Mouse (Mus musculus) thymus, postnatal 0 days (tissue): ENCODE measurements around the gene Glod5. TPM values are rescaled to one million over a fixed set of nuclear protein-coding genes. Genes with fewer than 3 reads are reported as not detected.

Experiments used
- DNase-seq: peaks from one replicate; pipeline ENCODE4 v3.0.0-alpha.2; 2015; ENCODE audit warnings: low spot score
- polyA plus RNA-seq: library from polyadenylated mRNA; unstranded; fragments of >200 nt; fragmentation: Nextera tagmentation; extraction: Ambion mirVana; gene quantifications from 2 replicates; pipeline ENCODE4 v1.2.1, GENCODE M21; 2015

Glod5 gene
- polyA plus RNA-seq, 1 experiment from 2014 or later = not detected

DNA sequence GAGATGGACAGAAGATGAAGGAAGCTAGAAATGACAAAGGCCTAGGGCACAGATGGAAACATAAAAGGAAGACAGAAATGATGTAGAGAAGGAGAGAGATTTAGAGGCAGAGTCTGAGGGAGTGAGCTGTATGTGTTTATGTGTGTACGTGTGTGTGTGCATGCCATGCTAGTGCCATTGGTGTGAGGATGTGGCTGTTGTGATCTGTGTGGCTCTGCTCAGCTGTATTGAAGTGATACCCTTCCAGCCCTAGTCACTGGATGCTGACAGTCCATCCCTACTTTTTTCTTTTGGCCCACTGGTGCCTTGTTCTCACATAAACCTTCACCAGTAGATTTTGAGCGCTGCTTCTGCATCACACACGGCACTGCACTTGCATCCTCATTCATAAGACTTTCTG is 49.4 kb downstream of the Glod5 start:
- no peak for DNase-seq

DNA sequence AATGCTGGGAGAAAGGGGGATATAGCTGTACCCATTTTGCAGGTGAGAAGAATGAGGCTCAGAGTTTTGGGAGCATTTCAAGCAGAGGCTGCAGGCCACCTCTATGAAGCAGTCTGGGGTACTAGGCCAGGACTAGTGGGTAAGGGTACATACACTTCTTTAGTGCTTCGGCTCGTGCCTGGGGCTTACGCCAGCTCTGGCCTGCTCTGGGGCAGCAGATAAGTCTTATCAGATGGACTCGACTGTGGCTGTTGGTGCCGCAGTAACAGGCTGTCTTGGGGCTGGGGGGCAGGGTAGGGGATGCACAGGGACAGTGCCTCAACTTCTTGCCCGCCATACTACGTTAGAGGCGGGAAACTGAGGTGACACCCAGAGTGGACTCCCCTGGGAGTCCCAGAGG is 50.1 kb downstream of the Glod5 start:
- DNase-seq = no peak

DNA sequence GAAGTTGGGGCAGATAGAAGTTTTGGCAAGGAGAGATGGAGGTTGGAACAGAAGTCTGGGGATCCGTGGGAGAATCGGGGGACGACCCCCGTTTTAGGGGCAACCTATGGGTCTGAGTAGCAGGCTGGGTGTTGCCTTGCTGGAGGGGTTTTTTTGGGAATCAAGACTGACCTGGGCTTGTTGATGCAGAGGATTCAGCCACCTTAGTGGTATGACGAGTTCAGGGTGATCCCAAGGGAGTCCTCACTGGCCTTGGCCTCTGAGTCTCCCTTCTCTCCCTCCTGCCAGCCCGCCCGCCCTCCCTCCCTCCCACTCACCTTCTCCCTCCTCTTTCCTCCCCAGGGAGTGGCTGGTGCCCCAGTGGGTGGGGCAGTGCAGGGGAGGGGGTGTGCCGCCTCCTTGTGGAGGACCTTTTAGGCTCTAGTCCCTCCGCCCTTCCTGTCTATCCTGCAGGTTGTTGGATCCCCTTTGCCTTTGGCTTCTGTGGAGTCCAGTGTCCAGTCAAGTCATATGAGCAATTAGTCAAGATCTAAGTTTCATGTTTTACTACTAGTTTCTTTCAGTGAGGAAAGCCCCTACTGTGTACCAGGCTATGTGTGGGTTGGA is 50.6 kb downstream of the Glod5 start:
- DNase-seq = no peak

DNA sequence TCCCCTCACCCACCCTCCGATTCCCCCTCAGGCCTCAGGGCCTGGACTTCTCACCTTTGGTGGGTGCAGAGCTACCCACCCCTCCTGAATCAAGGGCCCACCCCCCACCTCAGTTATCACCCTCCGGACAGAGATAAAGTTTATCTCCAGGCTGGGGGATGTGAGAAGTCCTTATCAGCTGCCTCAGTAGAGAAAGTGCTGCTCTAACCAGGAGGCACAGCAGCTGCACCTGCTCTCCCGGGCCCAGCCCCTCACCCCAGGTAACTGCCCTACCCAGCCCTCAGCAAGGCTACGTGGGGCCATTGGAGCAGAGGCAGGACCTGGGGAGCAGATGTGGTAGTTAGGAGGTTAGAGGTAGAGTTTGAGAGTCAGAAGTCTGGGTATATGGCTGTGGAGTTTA is 52.1 kb downstream of the Glod5 start:
- DNase-seq = no peak

DNA sequence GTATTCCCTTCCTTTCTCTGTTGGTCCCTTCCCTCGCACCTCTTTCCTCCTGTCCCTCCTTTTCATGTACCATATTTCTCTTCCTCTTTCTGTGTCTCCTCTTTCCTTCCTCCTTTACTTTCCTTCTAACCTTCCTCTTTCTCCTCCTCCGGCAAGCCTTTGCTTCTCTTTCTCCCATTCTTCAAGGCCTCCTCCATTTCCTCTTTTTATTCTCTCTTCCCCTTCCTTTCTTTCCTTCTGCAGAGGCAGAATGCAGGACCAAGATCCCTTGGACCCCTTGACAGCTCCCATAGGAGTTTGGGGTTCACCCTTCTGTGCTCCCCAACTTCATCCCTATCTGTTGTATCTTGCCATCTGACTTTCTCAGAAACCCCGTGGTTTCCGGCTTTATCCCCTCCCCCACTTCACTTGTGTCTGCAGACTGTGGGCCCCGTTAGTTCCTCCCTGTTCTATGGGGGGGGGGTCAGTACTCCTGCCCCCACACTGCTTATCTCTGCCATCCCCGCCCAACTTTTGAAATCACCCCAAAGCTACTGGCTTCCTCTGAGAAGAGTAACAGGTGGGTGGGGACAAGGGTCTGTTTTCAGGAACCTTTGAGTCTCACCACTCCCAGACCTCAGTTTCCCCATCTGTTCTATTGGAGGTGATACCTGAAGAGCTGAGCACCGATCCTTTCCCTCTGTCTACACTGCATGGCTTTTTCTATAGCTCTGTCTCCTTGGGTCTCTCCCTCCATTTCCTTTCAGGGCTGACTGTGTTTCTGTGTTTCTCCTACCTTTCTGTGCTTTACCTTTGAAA is 54.3 kb downstream of the Glod5 start:
- peak; percentile 48 for DNase-seq

DNA sequence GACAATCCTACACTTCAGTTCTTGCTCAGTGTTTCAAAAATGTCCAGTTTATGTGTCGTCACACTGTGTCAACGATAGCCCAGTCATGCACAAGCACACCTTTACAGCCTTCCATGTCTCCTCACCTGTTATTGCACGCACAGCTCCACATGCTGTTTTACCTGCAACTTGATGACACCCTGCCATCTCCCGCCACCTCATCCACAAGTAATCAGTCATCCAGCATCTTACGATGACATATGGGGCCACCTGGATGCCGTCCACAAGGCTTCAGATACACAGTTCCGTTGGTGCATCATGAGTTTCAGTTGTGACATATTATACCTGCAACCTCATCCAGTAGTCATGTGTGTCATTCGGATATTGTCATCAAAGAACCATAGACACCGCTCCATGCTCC is 59.4 kb downstream of the Glod5 start:
- DNase-seq = no peak

Other genes with a start within 250 kb of the Glod5 start
- gene Gripap1, start 228.7 kb downstream of the Glod5 start, polyA plus RNA-seq = 40.2 and 48.1 TPM in 2 replicates
- gene Kcnd1, start 196.2 kb downstream of the Glod5 start, polyA plus RNA-seq = 0.12 and 0.18 TPM in 2 replicates
- gene Otud5, start 177.1 kb downstream of the Glod5 start, polyA plus RNA-seq = 55.0 and 55.6 TPM in 2 replicates
- gene Pim2, start 140.2 kb downstream of the Glod5 start, polyA plus RNA-seq = 14.0 and 14.5 TPM in 2 replicates
- 24.5 and 28.3 TPM in 2 replicates for gene Slc35a2, start 134.5 kb downstream of the Glod5 start, polyA plus RNA-seq
- gene Pqbp1, start 119.2 kb downstream of the Glod5 start, polyA plus RNA-seq = 142 and 154 TPM in 2 replicates
- gene Timm17b, start 119.1 kb downstream of the Glod5 start, polyA plus RNA-seq = 118 and 135 TPM in 2 replicates
- not detected in 2 replicates for gene Gm10491, start 110.7 kb downstream of the Glod5 start, polyA plus RNA-seq
- not detected in 2 replicates for gene Gm10490, start 109.0 kb downstream of the Glod5 start, polyA plus RNA-seq
- 0.18 and 0.21 TPM in 2 replicates for gene Pcsk1n, start 98.7 kb downstream of the Glod5 start, polyA plus RNA-seq
- not detected in 2 replicates for gene Eras, start 89.9 kb downstream of the Glod5 start, polyA plus RNA-seq
- 10.0 and 10.3 TPM in 2 replicates for gene Hdac6, start 70.6 kb downstream of the Glod5 start, polyA plus RNA-seq
- 2.9 and 3.1 TPM in 2 replicates for gene Gata1, start 40.4 kb downstream of the Glod5 start, polyA plus RNA-seq
- gene Suv39h1, start 56.3 kb upstream of the Glod5 start, polyA plus RNA-seq = 60.7 and 62.4 TPM in 2 replicates
- gene Was, start 72.0 kb upstream of the Glod5 start, polyA plus RNA-seq = 13.7 and 18.2 TPM in 2 replicates
- 10.9 and 13.3 TPM in 2 replicates for gene Wdr13, start 114.4 kb upstream of the Glod5 start, polyA plus RNA-seq
- 1,171 and 1,412 TPM in 2 replicates for gene Rbm3, start 127.4 kb upstream of the Glod5 start, polyA plus RNA-seq
- gene Tbc1d25, start 157.7 kb upstream of the Glod5 start, polyA plus RNA-seq = 10.7 and 12.0 TPM in 2 replicates
- gene Ebp, start 175.0 kb upstream of the Glod5 start, polyA plus RNA-seq = 53.4 and 59.1 TPM in 2 replicates
- gene Porcn, start 188.0 kb upstream of the Glod5 start, polyA plus RNA-seq = 0.60 and 0.64 TPM in 2 replicates
- 30.2 and 35.9 TPM in 2 replicates for gene Ftsj1, start 233.9 kb upstream of the Glod5 start, polyA plus RNA-seq